Mouse (Mus musculus) limb, embryonic 15.5 days (tissue): ENCODE measurements around the gene Gjb4. TPM values are rescaled to one million over a fixed set of nuclear protein-coding genes. Genes with fewer than 3 reads are reported as not detected.
A peak's percentile ranks its signal among the peaks of the same experiment; 100 is the strongest.

Experiments used
- ATAC-seq: fragments of 200-750 bp; cut with Nextera tagmentation; 2 replicates; pipeline ENCODE4 v1.8.0; 2017; ENCODE audit warnings: low read depth, moderate TSS enrichment; ENCODE audit not compliant: insufficient number of reproducible peaks, low FRiP score, low TSS enrichment
- H3K27ac ChIP-seq: fragments of 300-500 bp; sonication (generic); 2 replicates; pipeline ENCODE4 v1.5.1; 2015; ENCODE audit warnings: moderate library complexity, mild to moderate bottlenecking, inconsistent platforms
- H3K27me3 ChIP-seq: fragments of 300-500 bp; sonication (generic); 2 replicates; pipeline ENCODE4 v1.6.1; 2015; ENCODE audit warnings: inconsistent platforms
- H3K36me3 ChIP-seq: fragments of 300-500 bp; sonication (generic); 2 replicates; pipeline ENCODE4 v1.6.1; 2015; ENCODE audit warnings: inconsistent platforms
- H3K4me1 ChIP-seq: fragments of 300-500 bp; sonication (generic); 2 replicates; pipeline ENCODE4 v1.6.1; 2015; ENCODE audit warnings: inconsistent platforms
- H3K4me2 ChIP-seq: fragments of 300-500 bp; sonication (generic); 2 replicates; pipeline ENCODE4 v1.6.1; 2015; ENCODE audit warnings: mild to moderate bottlenecking, inconsistent platforms
- H3K4me3 ChIP-seq: fragments of 300-500 bp; sonication (generic); 2 replicates; pipeline ENCODE4 v1.5.1; 2015; ENCODE audit warnings: mild to moderate bottlenecking, inconsistent platforms
- H3K9ac ChIP-seq: fragments of 300-500 bp; sonication (generic); 2 replicates; pipeline ENCODE4 v1.6.1; 2015; ENCODE audit warnings: inconsistent platforms
- H3K9me3 ChIP-seq: fragments of 300-500 bp; sonication (generic); 2 replicates; pipeline ENCODE4 v1.6.1; 2016; ENCODE audit warnings: inconsistent platforms
- WGBS: fragments of 180-500 bp; shearing (Covaris S2); methylation state at CpG from one replicate; pipeline ENCODE4 v1.1.7; 2015; 5-methylcytosine and 5-hydroxymethylcytosine counted together
- polyA plus RNA-seq: library from polyadenylated mRNA; unstranded; fragments of >200 nt; fragmentation: Nextera tagmentation; extraction: Ambion mirVana; gene quantifications from 2 replicates; pipeline ENCODE4 v1.2.1, GENCODE M21; 2015

Gjb4 gene
- polyA plus RNA-seq, 1 experiment from 2014 or later, result 3.6 TPM

DNA sequence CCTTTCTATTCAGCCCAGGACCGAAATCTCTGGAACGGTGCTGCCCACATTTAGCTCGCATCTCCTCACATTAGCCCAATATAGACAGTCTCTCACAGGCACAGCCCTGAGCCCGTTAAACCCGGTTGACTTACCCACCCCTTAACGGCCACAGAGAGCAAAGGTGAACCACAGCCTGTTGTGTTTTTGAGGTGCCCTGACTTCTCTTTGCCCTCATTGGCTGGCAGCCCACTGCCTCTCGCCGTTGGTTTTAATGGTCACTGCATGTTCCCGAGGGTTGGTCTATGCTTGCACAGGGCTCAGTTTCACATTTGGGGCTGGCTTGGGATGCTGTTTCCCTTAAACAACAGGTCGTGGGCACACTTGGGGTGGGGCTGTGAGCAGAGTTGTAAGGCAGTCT is 29.6 kb downstream of the Gjb4 start:
- Histone ChIP-seq H3K27me3 (peaks cover 38% of the 10 kb centered on the region), H3K9me3 (no peaks in the 10 kb centered on the region), H3K9ac (no peak overlapping the region), H3K4me2 (no peak overlapping the region), H3K36me3 (no peaks in the 10 kb centered on the region), H3K4me1 (no peaks in the 10 kb centered on the region), H3K4me3 (no peak overlapping the region), H3K27ac (no peak overlapping the region)
- 68% methylated on average over 10 of the region's 10 CpGs for WGBS
- no peak for ATAC-seq

DNA sequence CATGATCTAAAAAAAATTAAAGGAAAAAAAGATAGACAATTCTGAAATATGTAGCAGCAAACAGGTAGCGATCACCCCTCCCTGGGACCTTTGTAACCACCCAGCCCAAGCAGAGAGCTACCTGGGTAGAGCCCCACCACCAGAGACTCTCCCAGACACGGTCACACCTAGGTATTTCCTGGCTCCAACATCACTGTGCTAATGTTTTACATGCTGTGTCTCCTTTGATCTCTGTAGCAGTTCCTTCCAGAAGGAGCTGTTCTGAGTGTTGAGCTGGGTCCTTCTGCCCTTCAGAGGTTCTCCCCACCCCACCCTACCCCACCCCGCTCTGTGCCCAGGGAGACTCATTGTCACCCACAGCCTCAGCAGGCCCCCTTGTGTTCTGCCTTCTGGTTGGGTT is 30.2 kb downstream of the Gjb4 start:
- Histone ChIP-seq H3K27me3 (peaks cover 32% of the 10 kb centered on the region), H3K36me3 (no peaks in the 10 kb centered on the region), H3K9me3 (no peaks in the 10 kb centered on the region), H3K27ac (no peak overlapping the region), H3K9ac (no peak overlapping the region), H3K4me1 (no peaks in the 10 kb centered on the region), H3K4me2 (no peak overlapping the region), H3K4me3 (no peak overlapping the region)
- ATAC-seq, result no peak
- 69% methylated on average over 3 of the region's 3 CpGs for WGBS

DNA sequence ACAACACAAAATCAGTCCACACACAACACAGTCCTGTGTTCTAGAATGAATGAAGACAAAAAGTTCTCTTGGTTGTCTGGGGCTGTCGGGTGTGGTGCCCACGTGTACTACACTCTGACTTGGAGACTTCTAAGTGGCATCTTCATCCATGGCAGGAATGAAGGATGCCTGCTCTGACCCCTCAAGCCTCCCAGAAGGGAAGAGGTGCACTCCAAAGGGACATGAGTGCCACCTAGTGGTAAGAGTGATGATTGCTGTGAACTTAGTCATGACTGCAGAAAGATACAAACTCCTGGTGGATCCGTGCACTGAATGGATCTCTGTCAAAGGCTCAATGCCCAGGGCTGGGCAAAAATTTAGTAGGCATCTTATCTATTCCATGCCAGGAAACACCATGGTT is 34.3 kb downstream of the Gjb4 start:
- Histone ChIP-seq H3K4me1 (no peaks in the 10 kb centered on the region), H3K36me3 (no peaks in the 10 kb centered on the region), H3K4me2 (no peak overlapping the region), H3K9ac (no peak overlapping the region), H3K9me3 (no peaks in the 10 kb centered on the region), H3K27me3 (0 out of 2 replicates have a peak, but pooled peaks cover 3% of the 10 kb centered on the region), H3K27ac (no peak overlapping the region), H3K4me3 (no peak overlapping the region)
- 8% methylated on average over 3 of the region's 3 CpGs for WGBS
- ATAC-seq, result no peak

DNA sequence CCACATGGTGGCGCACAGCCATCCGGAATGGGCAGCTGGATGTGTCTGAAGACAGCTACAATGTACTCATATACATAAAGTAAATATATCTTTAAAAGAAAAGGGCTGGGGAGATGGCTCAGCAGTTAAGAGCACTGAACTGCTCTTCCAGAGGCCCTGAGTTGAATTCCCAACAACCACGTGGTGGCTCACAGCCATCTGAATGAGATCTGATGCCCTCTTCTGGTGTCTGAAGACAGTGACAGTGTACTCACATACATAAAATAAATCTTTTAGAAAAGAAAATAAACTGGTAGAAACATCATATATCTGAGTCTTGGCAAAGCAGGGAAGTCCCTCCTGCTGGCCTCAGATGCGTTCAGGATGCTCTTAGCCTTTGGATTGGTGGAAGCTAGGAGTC is 36.7 kb downstream of the Gjb4 start:
- ATAC-seq, result no peak
- Histone ChIP-seq H3K9ac (no peak overlapping the region), H3K4me1 (peaks cover 11% of the 10 kb centered on the region), H3K27ac (no peak overlapping the region), H3K36me3 (no peaks in the 10 kb centered on the region), H3K4me2 (no peak overlapping the region), H3K4me3 (no peak overlapping the region), H3K27me3 (peaks cover 16% of the 10 kb centered on the region), H3K9me3 (no peaks in the 10 kb centered on the region)
- WGBS, result 62% methylated on average over 4 of the region's 4 CpGs

DNA sequence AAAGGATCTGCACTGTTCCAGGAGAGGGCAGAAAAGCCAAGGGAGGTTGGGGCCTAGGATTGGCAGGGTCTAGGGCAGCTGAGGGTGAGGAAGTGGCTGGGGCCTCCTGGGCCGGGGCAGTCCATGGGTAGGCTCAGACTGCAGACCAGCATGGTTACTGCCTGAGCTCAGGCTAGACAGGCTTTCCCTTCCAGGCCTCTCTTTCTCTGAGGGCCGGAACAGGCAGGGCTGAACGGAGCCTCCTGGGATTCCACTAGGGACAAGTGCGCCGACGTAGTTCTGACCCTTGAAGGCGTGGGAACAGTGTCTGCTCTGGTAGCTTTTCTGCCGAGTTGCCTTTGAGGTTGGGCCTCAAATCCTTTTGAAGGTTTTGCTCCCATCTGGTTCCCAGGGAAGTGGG is 38.1 kb downstream of the Gjb4 start:
- H3K4me1 ChIP-seq, result peaks cover 11% of the 10 kb centered on the region
- peaks cover 19% of the 10 kb centered on the region for H3K27me3 ChIP-seq
- 73% methylated on average over 8 of the region's 8 CpGs for WGBS
- no peak overlapping the region for H3K4me2 ChIP-seq
- no peak overlapping the region for H3K9ac ChIP-seq
- H3K4me3 ChIP-seq, result no peak overlapping the region
- ATAC-seq, result no peak
- H3K36me3 ChIP-seq, result no peaks in the 10 kb centered on the region
- no peak overlapping the region for H3K27ac ChIP-seq
- H3K9me3 ChIP-seq, result no peaks in the 10 kb centered on the region

DNA sequence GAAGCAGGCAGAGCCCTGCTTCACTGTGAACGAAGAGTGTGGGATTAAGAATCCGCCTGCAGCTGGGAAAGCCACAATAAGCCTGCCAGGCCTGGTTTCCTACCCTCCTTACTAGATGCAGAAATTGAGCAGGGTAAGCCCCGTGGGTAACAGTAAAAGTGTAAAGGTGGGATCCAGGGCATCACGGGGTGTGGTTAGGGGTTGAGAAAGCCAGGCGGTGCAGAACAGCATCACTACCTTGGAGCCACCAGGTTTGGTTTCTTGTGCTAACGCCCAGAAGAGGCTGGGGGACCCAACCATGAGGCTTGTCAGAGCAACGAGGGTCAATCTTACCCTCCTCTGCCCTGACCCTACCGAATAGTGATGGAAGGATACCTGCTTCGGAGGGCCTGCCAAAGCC is 39.3 kb downstream of the Gjb4 start:
- 50% methylated on average over 9 of the region's 9 CpGs for WGBS
- H3K4me1 ChIP-seq, result peaks cover 11% of the 10 kb centered on the region
- no peak overlapping the region for H3K9ac ChIP-seq
- no peak overlapping the region; the same call in 1 of the 2 replicates for H3K4me3 ChIP-seq
- H3K27me3 ChIP-seq, result peaks cover 19% of the 10 kb centered on the region
- no peaks in the 10 kb centered on the region for H3K36me3 ChIP-seq
- H3K9me3 ChIP-seq, result no peaks in the 10 kb centered on the region
- no peak overlapping the region for H3K27ac ChIP-seq
- peak overlapping the region; percentile 86; the same call in 1 of the 2 replicates for H3K4me2 ChIP-seq
- no peak for ATAC-seq

DNA sequence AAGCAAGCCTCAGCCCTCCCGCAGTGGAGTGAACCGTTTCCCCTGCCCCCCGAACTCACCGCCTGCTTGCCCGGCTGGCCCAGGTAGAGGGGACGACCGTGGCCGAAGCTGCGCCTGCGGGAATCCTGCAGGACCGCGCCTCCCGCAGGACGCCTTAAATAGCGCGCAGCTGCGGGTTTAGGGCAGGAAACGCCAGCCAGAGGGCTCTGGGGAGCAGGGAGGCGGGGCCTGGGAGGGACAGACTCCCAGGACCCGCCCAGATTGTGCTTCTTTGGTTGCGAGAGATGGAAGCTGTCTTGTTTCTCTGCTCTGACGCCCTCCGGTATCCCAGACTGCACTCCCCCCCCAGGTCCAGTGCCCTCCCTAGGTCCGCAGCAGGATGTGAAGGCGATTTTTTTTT is 40.0 kb downstream of the Gjb4 start, which contains the start of gene Gja4:
TSS of gene Gja4 (minus strand) at position 179 of the 400 bp plus-strand sequence.
- Histone ChIP-seq H3K4me2 (peak within 1 kb of the TSS; percentile 86), H3K9me3 (no peaks in the 10 kb centered on the region), H3K9ac (0 out of 2 replicates have a peak within 1 kb of the TSS, but pooled peaks have one; percentile 28), H3K27me3 (peaks cover 19% of the 10 kb centered on the region), H3K36me3 (no peaks in the 10 kb centered on the region), H3K4me1 (peaks cover 11% of the 10 kb centered on the region), H3K4me3 (peak within 1 kb of the TSS; percentile 49), H3K27ac (no peak within 1 kb of the TSS)
- peak; percentile 48; the same call in 1 of the 2 replicates for ATAC-seq
- WGBS, result under 1% methylated on average over 25 of the region's 25 CpGs

DNA sequence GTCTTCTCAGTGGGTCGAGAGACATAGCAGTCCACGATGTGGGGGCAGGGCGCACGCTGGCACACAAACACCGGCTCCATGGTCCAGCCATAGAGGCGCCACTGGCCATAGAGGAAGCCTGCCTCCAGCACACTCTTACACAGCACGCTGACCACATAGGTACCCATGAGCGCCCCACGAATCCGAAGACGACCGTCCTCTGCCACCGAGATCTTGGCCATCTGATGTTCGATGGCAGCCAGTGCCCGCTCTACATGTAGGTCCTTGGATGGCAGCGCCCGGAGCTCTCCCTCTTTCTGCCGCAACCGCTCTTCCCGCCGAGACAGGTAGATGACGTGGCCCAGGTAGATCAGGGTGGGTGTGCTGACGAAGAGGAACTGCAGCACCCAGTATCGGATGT is 41.5 kb downstream of the Gjb4 start:
- Histone ChIP-seq H3K27me3 (peaks cover 19% of the 10 kb centered on the region), H3K4me2 (no peak overlapping the region), H3K9ac (no peak overlapping the region), H3K4me1 (peaks cover 11% of the 10 kb centered on the region), H3K4me3 (no peak overlapping the region), H3K36me3 (no peaks in the 10 kb centered on the region), H3K27ac (no peak overlapping the region), H3K9me3 (no peaks in the 10 kb centered on the region)
- 65% methylated on average over 24 of the region's 24 CpGs for WGBS
- ATAC-seq, result no peak

DNA sequence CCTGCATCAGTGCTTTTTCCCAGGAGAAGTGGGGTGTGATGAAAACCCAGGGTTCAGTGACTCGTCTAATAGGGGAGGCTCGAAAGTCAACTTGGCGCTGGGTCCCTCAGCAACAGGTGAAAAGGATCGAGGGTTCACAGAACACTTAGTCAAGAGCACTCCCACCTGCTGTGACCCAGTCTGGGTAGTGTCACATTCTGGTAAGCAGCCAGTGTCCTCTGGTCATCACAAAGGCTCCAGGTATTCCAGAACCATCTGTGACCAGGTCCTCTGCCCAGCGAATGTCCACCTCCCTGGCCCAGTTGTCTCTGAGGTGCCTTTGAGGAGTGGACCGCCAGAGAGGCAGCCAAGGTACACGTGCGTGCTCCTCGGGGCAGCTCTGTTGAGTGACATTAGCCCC is 42.3 kb downstream of the Gjb4 start:
- peaks cover 11% of the 10 kb centered on the region for H3K4me1 ChIP-seq
- no peaks in the 10 kb centered on the region for H3K9me3 ChIP-seq
- peaks cover 19% of the 10 kb centered on the region for H3K27me3 ChIP-seq
- H3K36me3 ChIP-seq, result no peaks in the 10 kb centered on the region
- no peak for ATAC-seq
- H3K9ac ChIP-seq, result no peak overlapping the region
- H3K4me2 ChIP-seq, result no peak overlapping the region
- no peak overlapping the region for H3K27ac ChIP-seq
- no peak overlapping the region for H3K4me3 ChIP-seq
- WGBS, result 52% methylated on average over 9 of the region's 9 CpGs

DNA sequence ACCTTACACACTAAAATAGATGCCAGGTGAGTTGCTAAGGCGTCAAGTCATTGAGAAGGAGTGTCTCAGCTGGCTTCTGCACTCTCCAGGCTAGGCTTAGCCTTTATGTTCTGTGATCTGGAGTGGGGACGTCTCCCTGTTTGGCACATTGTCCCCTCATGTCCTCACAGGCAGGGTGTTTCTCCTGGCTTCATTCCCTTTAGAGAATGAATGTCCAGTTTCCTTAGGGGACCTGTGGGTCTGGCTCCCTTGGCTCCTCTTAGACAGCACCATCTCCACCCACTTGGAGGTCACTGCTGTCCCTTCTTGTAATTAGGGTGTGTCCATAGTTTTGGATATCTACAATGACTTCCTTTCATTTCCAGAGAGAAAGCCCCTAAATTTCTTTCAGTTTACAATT is 47.0 kb downstream of the Gjb4 start:
- H3K27me3 ChIP-seq, result peaks cover 4% of the 10 kb centered on the region
- 63% methylated on average over 2 of the region's 2 CpGs for WGBS
- no peaks in the 10 kb centered on the region for H3K9me3 ChIP-seq
- no peak overlapping the region for H3K4me3 ChIP-seq
- H3K4me1 ChIP-seq, result no peaks in the 10 kb centered on the region
- no peak overlapping the region for H3K27ac ChIP-seq
- no peaks in the 10 kb centered on the region for H3K36me3 ChIP-seq
- no peak for ATAC-seq
- H3K9ac ChIP-seq, result no peak overlapping the region
- H3K4me2 ChIP-seq, result no peak overlapping the region

DNA sequence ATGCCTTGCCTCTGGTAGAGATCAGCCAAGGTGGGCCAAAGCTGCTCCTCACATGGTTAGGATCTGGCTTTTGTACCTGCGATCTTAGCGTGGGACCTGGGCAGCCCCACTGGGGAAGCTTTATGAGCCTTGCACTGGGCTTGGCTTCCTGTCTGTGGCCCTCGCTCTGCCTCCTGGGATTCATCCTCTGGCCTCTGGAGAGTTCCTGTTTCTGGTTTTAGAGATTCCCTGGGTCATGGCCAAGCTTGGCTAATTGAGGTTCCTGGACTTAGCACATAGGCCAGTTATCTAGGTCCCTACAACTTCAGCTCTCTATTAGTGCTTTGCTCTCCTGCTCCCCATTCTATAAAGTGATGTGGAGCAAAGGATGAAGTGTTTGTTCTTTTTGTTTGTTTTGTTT is 50.1 kb downstream of the Gjb4 start:
- Histone ChIP-seq H3K9me3 (no peaks in the 10 kb centered on the region), H3K4me2 (no peak overlapping the region), H3K9ac (no peak overlapping the region), H3K27me3 (no peaks in the 10 kb centered on the region), H3K36me3 (no peaks in the 10 kb centered on the region), H3K27ac (no peak overlapping the region), H3K4me1 (no peaks in the 10 kb centered on the region), H3K4me3 (no peak overlapping the region)
- no peak for ATAC-seq
- 75% methylated on average over 3 of the region's 3 CpGs for WGBS
